Mouse (Mus musculus) embryo, embryonic 11.5 days (tissue): ENCODE data around the gene Nasp.
"Not testable (repeated sequence)": the region's sequence is repeated elsewhere in the genome, so short reads cannot be mapped to it uniquely, and the experiment has no call there.

Experiments used
- DNase-seq: peaks from one replicate; pipeline ENCODE4 v3.0.0-alpha.2; 2012; ENCODE audit warnings: low read depth, low spot score

Gene Nasp

DNA sequence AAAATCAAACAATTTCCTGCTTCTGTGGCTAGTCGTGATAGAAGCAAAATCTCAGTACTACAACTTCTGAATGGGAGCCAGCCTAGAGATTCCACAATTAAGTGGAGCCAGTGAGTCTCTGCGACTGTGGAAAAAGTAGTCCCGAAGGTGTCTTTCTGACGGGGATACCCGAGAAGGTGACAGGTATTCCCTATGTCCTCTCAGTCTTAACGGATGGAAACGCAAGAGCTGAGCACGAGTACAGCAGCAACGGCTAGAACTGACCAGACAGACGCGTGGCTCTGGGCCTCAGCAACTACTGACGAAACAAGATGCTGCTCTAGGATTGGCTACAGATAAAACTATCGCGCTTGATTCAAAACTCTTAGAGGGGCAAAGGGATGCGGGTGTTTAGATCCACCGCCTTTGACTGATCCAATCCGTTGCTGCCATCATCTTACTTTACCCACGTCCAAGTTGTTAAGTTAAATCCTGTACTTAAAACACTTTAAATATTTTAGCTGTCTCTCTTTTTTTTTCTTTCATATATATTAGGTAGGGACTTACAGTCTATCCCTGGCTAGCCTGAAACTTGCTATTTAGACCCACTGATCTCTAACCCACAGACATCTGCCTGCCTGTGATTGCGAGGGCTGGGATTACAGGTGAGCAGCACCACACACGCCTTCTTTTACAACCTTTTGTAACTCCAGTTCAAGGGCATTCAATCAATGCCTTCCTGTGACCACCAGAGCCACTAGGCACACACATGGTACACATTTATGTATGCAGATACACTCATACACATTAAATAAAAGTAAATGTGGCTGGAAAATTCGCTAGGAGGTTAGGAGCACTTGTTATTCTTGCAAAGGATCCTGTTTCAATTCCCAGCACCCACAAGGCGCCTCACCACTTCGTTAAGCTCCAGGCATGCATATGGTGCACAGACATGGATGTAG lies at the start of gene Nasp:
Gene Nasp (minus strand): TSS at position 220 of the 941 bp plus-strand sequence.
- DNase-seq, result peak; percentile 80

DNA sequence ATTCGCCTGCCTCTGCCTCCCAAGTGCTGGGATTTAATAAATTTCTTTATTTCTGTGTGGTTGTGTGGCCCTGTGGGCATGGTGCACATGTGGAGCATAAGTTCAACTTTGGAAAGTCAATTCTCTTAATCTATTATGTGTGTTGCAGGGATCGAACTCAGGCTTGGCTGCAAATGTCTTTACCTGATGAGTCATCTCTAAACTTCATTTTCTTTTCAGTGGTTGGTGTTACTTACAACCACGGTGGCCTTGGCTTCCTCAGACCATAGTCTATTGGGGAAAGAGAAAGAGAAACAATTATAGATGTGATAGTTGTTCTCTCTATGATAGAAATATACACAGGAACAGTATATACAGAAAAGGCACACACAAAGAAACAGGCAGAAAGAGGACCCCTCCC lies 48.3 kb upstream of the Nasp start:
- DNase-seq, result no peak

DNA sequence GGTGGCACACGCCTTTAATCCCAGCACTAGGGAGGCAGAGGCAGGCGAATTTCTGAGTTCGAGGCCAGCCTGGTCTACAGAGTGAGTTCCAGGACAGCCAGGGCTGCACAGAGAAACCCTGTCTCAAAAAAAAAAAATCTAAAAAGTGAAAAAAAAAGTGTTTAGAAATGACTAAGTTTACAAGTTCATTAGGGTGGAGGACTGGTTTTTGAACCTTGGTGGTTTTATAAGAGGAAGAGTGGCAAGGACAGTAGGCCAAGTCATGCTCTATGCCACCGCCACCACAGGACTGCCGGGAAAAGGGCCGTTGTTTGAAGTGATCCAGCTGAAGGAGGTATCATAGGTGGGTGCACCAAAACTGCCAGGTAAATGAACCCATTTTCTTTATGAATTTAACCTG lies 47.0 kb upstream of the Nasp start:
- not testable (repeated sequence) for DNase-seq

DNA sequence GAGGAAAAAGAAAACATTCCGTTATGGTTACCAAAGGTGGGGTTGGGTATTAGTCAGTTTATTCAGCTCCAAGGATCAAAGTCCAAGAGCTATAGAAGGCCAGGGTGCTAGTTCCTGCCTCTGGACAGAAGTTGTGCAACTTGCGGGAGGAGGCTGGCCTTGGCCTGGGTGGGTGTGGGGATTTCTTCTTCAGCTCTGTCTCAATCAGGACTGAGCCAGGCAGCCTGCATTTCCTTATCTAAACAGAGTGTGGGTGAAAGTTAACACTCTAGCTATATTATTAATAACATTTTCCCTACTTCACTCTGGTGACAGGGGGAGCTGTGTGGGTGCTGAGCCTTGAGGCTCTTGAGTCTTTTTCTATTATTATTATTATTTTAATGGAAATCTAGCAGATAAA lies 45.0 kb upstream of the Nasp start:
- DNase-seq, result no peak

DNA sequence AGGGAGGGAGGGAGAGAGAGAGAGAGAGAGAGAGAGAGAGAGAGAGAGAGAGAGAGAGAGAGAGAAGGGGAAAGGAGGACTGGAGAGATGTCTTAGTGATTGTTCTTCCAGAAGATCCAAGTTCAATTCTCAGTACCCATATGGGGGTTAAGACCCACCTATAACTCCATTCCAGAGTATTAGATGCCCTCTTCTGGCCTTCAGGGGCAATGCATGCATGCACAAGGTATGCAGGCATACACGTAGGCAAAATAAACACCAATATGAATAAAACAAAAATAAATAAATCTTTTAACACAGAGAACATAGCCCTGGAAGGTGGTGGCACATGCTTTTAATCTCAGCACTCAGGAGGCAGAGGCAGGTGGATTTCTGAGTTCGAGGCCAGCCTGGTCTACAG lies 41.5 kb upstream of the Nasp start:
- no peak for DNase-seq

DNA sequence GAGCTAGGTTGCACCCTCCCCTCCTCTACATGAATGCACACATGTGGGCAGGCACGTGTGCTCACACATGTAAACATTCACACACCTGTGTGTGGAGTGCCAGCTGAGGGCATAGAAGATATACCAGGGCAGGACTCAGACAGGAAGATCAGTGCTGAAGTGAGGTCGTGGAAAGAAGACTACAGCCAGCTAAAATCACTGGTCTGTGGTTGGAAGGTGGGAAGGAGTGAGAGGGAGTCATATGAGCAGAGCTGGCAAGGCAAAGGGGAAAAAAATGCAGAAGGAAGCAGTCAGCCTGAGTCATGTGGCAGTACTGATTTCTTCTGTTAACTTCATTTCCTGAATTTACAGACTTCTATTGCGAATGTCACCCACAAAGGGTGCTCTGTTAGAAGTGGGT lies 40.4 kb upstream of the Nasp start:
- DNase-seq, result no peak

DNA sequence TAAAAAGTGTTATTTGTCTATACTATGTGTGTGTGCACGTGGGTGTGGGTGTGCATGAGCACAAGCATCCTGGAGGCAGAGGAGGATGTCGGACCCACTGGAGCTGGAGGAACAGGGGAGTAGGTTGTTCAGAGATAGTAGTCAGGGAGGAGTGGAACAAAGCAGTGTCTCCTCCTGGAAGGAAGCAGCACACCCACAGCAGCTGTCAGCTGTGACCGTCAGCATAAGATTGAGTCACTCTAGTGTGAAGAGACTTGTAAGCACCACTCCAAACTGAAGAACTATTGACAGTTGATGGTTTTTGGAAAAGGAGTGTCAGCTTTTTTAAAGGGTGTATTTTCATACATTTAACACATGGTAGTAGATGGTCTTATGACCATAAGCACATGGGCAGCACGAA lies 38.9 kb upstream of the Nasp start:
- no peak for DNase-seq

DNA sequence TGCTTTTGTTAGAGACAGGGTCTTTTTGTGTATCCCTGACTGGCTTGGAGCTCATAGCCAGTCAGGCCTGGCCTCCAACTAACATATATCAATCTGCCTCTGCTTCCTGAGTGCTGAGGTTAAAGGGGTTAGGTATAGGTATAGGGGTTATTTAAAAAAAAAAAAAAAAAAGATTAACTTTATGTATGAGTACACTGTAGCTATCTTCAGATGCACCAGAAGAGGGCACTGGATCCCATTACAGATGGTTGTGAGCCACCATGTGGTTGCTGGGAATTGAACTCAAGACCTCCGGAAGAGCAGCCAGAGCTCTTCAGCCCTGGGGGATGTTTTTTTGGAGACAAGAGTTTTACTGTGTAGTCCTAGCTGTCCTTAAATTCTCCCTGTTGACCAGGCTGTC lies 34.3 kb upstream of the Nasp start:
- no peak for DNase-seq

DNA sequence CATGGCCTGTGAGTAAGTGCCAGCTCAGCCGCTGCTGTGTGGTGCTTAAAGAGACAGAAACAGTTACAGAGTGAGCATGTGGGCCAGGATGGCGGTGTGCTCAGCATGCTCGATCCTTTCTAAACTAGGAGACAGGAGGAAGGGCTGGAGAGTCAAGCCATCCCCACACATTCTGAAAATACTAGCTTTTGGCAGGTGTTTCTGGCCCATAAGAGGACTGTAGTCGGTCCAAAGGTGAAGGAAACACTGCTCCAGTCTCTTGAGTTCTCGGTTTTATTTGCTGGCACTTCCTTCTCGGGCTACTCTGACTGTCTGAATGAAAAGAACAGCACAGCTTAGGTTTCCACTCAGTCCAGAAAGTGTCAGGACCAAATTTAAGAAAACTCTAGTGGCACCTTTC lies 33.1 kb upstream of the Nasp start:
- no peak for DNase-seq

DNA sequence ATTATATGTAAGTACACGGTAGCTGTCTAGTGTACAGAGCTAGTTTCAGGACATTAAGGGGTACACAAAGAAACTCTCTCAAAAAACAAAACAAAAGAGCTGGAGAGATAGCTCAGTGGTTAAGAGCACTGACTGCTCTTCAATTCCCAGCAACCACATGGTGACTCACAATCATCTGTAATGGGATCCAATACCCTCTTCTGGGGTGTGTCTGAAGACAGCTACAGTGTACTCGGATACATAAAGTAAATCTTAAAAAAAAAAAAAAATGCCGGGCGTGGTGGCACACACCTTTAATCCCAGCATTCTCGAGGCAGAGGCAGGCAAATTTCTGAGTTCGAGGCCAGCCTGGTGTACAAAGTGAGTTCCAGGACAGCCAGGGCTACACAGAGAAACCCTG lies 32.2 kb upstream of the Nasp start:
- DNase-seq, result not testable (repeated sequence)

DNA sequence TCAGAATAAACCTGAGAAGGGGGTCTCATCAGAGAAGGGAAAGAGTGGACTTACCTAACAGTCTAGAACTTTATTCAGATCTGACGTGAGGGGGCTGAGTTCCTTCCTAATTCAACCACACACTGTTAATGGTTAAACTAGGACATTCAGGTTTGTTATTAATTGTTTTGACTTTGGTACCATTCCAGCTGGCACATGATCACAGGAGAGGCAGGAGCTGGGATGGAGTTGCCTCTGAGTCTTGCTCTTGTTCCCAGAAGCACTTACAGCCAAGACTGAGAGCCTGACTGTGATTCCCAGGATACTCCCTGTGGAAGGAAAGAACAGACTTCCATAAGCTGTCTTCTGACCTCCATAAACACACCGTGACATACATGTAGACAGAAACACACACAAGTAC lies 31.7 kb upstream of the Nasp start:
- no peak for DNase-seq

DNA sequence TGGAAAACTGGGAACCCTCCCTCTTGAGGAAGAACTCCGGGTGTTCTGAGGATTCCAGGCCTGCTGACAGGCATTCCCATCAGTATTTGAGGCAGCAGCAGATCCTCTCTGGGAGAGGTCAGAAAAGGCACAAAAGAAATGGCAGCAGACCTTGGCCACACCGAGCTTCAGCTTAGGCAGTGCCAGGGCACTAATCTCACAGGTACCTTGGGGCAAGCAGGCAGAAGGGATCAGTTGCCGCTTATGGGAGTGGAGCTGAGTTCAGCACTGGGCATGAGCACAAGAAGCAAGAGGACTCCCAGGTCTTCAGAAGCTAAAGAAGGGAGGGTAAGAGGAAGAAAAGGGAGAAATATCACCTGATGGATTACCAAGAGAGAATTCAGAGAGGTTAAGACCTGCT lies 30.2 kb upstream of the Nasp start:
- no peak for DNase-seq

DNA sequence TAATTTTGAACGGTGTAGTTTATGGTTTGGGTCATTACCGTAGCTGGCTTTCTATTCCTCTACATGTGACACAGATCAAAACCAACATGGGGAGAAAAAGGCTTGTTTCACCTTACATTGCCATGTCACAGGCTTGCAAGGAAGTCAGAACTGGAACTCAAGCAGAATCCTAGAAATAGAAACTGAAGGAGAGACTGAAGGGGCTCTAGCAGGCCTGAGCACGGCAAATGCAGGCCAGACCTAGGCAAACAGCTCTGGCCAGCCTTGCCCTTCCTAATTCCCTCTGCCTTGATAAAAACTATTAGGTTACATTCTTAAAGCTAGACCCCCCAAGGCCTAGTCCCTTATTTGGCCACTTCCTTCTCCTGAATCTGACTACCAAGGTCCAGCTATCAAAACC lies 27.9 kb upstream of the Nasp start:
- no peak for DNase-seq

DNA sequence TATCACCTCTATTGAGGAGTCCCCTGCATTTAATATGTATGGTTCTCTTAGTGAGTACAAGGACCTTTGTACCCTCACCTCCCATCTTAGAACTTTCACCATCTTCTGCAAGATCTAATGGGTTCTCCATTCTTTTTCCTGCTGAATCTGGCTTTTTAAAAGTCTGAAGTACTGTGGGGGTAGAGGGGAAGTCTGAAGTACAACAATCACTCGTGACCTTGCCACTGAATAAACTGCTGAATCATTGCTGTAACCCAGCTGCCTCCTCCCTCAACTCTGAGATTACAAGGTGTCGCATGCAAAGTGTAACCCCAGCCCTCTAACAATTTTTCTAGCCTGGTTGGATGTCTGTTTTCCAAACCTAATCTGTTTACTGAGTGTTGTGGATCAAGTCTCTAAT lies 27.4 kb upstream of the Nasp start:
- no peak for DNase-seq

DNA sequence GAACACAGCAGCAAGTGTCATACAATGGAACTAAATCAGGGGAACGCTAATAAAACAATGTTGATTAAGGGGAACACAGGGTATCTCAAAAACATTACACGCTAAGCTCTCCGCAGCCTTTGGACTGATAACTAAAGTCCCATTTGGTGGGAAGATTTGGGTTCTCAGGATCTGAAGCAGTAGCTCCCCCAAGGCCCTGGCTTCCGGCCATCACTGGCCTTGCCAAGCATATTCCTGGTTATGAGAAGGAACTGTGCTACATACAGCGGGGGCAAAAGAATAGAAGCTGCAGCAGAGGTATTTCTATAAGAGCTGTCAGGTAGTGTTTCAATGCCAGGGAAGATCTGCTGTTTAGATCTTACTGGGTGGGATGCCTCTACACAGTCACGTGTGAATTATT lies 25.5 kb upstream of the Nasp start:
- DNase-seq, result no peak

DNA sequence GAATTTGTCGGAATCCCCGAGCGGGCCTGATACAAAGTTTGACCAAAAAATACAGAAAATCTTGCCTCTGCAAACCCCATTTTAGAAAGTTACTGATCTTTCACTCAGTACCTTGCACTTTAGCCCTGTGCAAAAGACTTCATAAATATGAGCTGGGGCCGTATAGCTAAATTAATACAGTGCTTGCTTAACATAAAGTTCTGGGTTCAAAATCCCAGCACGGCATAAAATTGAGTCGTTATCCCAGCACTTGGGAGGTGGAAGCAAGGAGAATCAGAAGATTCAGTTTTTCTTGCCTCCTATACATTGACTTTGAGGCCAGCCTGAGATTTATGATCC lies 24.0 kb upstream of the Nasp start:
- no peak for DNase-seq

DNA sequence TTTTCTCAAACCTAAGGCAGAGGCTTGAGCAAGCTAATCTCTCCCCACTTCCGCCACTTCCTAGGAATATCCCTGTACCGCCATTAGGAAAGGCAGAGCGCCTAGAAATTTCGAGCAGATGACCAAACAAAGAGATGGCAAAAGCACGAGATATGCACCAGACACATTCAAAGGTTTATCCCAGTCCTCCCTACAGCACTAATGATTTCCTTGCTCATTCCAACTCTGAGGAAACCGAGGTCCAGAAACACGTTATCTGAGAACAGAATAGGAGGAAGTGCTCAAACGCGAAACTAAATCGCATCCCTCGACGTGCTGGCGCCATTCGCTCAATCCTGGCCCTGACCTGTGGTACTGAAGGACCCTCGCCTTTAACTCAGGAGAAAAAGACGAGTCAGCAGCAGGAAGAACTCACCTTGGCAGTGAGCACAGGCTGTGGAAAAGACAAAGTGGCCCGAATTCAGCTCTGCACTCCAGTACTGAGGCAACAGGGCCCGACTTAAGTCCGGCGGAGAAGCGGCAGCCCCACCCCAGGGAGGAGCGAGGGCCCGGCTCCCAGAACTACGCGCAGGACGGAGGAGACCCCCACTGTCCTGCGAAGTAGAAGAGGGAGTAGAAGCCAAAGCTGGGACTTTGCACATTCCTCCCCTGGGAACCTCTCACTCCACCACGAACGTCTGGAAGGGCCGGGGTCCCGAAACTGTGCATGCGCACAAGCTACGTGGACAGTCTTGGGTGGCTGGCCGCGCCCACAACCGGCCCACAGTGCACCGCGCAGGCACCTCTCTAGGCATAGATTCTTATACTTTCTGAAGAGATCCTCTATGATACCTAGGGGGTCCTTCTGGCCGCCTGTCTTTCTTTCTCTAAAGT lies 23.4 kb upstream of the Nasp start, which contains the start of gene Akr1a1:
Gene Akr1a1 (minus strand): TSS at position 757 of the 873 bp plus-strand sequence.
- DNase-seq, result peak; percentile 86

DNA sequence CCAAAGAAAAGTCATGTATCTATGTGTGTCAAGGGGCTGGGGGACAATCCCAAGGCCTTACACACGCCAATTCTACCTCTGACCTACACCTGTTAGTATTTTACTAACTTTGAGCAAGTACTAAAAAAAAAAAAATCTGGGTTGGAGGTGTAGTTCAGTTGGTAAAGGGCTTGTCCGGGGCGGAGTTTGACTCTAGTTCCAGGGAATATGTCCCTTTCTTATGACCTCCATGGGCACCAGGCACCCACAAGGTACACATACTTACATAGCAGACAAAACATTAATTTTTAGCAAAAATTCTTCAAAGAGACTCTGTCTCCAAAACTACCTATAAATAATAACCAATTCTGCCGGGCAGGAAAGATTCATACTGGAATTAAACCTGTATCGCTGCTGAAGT lies 22.6 kb upstream of the Nasp start:
- no peak for DNase-seq

DNA sequence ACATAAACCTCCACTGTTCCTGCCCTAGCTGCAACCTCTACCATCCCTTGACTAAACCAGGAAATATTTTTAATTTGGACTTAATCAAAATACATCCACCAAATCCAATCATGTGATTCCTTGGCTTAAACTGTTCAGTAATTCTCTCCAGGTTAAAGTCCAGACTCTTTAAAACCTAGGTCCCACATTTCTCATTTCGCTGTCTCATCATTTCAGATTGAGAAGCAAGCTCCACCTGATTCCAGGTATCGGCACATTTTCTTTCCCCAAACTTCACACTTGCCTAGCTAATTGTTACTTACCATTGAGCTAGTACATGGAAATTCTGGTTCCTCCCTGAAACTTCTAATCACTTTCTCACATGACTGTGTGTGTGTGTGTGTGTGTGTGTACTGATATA lies 21.7 kb upstream of the Nasp start:
- no peak for DNase-seq

DNA sequence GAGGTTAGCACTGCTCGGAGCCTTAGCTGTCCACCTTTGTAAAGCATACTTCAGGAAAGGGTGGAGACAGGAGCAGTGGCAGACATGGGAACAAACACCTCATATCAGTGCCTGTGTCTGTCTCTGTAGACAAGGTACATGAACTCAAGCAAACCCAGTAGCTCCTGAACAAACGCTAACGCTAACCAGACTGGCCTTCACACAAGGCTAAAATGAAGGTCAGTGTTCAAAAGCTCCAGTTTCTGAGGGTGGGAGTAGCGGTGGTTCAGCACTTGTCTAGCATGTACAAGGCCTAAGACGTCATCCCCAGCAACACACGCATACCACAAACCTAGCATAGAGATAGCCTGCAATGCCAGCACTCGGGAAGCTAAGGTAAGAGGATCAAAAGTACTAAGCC lies 17.9 kb upstream of the Nasp start:
- DNase-seq, result no peak

DNA sequence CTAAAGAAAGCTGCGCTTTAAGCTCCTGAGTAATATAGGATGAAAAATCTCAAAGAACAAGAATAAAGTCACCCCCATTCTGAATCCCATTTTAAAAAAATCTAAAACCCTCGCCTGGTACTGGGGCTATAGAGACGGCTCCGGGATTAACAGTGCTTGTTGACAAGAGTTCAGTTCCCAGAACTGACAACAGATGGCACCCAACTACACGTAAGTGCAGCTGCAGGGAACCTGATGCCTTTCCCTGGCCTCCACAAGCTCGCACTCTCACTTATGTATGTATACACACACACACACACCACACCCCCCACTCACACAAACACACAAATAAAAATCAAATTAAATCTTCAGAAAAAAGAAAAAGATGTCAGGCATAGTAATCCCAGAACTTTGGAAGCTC lies 16.6 kb upstream of the Nasp start:
- no peak for DNase-seq

DNA sequence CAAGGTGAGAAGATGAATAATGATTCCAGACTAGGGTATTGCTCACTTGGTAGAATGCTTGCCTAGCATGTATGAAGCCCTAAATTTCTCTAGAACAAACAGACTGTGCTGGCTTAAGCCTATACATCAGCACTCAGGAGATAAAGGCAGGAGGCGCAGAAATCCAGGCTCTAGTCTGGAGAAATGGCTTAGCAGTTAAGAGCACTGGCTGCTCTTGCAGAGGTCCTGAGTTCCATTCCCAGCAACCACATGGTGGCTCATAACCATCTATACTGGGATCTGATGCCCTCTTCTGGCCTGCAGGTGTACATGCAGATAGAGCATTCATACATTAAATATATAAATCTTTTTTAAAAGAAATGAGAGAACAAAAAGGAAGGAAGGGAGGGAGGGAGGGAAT lies 14.3 kb upstream of the Nasp start:
- DNase-seq, result no peak

DNA sequence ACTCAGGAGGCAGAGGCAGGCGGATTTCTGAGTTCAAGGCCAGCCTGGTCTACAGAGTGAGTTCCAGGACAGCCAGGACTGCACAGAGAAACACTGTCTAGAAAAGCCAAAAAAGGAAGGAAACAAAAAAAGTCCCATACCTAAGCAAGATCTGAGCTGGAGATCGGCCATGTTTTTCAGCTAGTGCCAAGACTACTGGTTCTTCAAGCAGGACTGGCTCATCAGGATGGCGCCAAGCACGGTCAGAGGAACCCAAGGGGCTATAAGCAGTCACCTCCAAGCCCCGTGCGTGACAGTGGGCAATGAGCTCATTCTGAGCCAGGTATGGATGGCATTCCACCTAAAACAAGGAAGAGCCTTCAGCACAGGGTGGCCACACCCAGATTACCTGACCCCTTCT lies 11.1 kb upstream of the Nasp start:
- DNase-seq, result no peak
